Mouse (Mus musculus) midbrain, embryonic 16.5 days (tissue): ENCODE measurements at regions not wholly inside any gene's neighbourhood (a gene's known extent, or its start where the extent isn't known, plus 50 kb on each side); places are given as distances from the start of the nearest gene placed in this dataset.

Source experiments
- ATAC-seq: fragments of 200-750 bp; cut with Nextera tagmentation; 2 replicates; pipeline ENCODE4 v1.8.0; 2017; ENCODE audit warnings: moderate TSS enrichment
- H3K27ac ChIP-seq: fragments of 300-500 bp; sonication (generic); 2 replicates; pipeline ENCODE4 v1.5.1; 2014; ENCODE audit warnings: mild to moderate bottlenecking, low read length, mixed read lengths
- H3K27me3 ChIP-seq: fragments of 300-500 bp; sonication (generic); 2 replicates; pipeline ENCODE4 v1.6.1; 2014; ENCODE audit warnings: low read depth, low read length, mixed read lengths; ENCODE audit not compliant: control insufficient read depth, insufficient read depth
- H3K36me3 ChIP-seq: fragments of 300-500 bp; sonication (generic); 2 replicates; pipeline ENCODE4 v1.6.1; 2014; ENCODE audit warnings: mild to moderate bottlenecking, low read length, moderate library complexity, mixed read lengths; ENCODE audit not compliant: control insufficient read depth, insufficient read depth
- H3K4me1 ChIP-seq: fragments of 300-500 bp; sonication (generic); 2 replicates; pipeline ENCODE4 v1.6.1; 2014; ENCODE audit warnings: mild to moderate bottlenecking, low read length, mixed read lengths; ENCODE audit not compliant: control insufficient read depth, insufficient read depth
- H3K4me2 ChIP-seq: fragments of 300-500 bp; sonication (generic); 2 replicates; pipeline ENCODE4 v1.6.1; 2014; ENCODE audit warnings: mild to moderate bottlenecking, low read length, mixed read lengths
- H3K4me3 ChIP-seq: fragments of 300-500 bp; sonication (generic); 2 replicates; pipeline ENCODE4 v1.5.1; 2014; ENCODE audit warnings: low read depth, mild to moderate bottlenecking, low read length, moderate library complexity, mixed read lengths
- H3K9ac ChIP-seq: fragments of 300-500 bp; sonication (generic); 2 replicates; pipeline ENCODE4 v1.6.1; 2014; ENCODE audit warnings: low read depth, low read length, mixed read lengths
- H3K9me3 ChIP-seq: fragments of 300-500 bp; sonication (generic); replicated peaks from 2 replicates; pipeline ENCODE4 v1.6.1; 2014; ENCODE audit warnings: mild to moderate bottlenecking, low read length, mixed read lengths; ENCODE audit not compliant: control insufficient read depth, poor library complexity, severe bottlenecking
- WGBS: fragments of 180-500 bp; shearing (Covaris S2); extraction: QIAGEN DNeasy Blood & Tissue Kit; methylation state at CpG from one replicate; pipeline ENCODE4 v1.1.7; 2014; 5-methylcytosine and 5-hydroxymethylcytosine counted together

DNA sequence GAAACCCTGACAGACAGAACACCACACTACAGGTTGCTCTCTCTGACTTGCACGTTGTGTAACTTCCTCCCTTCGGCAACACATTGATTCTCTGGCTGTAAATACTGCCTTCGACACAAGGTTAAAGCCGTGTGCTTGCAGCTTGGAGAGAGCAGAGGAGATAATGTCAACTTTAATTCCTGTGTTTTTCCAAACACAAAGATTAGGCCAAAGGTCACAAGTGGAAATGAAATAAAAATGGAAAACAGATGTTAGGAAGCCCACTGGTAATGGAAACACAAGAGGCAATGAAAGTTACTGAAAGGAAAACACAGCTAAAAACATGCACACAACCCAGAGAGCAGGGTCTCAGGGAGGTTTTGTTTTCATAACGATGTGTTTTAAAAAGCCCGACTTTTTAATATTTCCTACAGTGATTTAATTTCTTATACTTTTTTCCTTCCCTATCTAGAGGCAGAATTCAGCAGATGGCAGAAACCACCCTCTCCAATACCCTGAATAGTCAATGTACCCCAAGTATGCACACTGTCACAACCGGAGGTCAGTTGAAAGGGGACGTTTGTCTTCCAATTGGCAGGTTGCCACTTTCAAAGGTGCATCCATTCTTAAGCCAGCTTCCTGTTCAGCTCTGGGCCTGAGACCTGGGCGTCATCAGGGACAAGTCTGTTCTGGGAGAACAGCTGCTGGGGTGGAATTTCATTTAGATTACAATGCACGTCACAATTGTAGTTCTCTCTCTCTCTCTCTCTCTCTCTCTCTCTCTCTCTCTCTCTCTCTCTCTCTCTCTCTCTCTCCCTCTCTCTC is 210.8 kb upstream of the Gm5148 start:
- ATAC-seq: no peak
- H3K4me1 ChIP-seq: 0 out of 2 replicates have a peak, but pooled peaks cover 3% of the 10 kb centered on the region
- H3K4me3 ChIP-seq: no peak overlapping the region
- H3K27ac ChIP-seq: no peak overlapping the region
- H3K9me3 ChIP-seq: no peaks in the 10 kb centered on the region
- H3K9ac ChIP-seq: no peak overlapping the region
- no peak overlapping the region for H3K4me2 ChIP-seq
- 56% methylated on average over 10 of the region's 10 CpGs for WGBS
- H3K36me3 ChIP-seq: no peaks in the 10 kb centered on the region
- no peaks in the 10 kb centered on the region for H3K27me3 ChIP-seq

DNA sequence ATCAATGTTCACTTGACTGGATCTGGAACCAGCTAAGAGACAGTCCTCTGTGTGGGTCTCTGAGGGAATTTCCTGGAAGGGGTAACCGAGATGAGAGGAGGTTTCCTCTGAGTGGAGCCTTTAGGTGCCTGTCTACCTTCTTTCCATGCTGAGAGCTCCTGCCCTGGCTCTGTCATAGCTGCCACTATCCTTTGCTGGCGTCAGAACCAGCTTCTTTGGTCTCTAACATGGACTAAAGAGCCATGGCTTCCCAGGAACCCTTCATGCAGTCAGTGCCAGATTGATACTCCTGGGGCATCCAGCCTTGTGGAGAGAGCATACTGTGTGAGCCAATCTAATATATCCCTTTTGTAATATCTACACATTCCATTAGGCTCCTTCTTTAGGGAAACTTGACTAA is 209.9 kb upstream of the Gm5148 start:
- Histone ChIP-seq H3K27ac (no peak overlapping the region), H3K4me1 (0 out of 2 replicates have a peak, but pooled peaks cover 3% of the 10 kb centered on the region), H3K4me2 (no peak overlapping the region), H3K4me3 (no peak overlapping the region), H3K36me3 (no peaks in the 10 kb centered on the region), H3K9me3 (no peaks in the 10 kb centered on the region), H3K27me3 (no peaks in the 10 kb centered on the region), H3K9ac (no peak overlapping the region)
- no peak for ATAC-seq
- WGBS: 82% methylated on average over 2 of the region's 2 CpGs

DNA sequence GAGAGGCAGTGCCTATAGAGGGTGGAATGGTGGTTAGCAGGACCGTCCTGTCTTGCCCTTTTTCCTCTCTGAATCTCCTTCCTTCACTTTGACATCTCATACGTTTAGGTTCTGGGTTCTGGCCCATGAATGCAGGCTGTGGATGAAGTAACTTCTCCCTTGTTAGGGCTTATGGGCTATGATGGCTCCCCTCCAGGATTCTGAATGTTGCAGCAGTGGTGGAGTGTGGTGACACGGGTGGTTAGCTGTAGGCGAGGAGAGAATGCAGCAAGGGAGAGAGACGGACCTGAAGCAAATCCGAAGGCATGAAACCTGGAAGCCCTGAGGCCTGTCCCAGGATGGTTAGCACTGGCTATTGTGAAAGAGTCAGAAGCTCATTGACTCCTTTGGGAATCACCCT is 204.4 kb upstream of the Gm5148 start:
- Histone ChIP-seq H3K4me3 (no peak overlapping the region), H3K27me3 (no peaks in the 10 kb centered on the region), H3K9me3 (peaks cover 2% of the 10 kb centered on the region; the same call in 1 of the 2 replicates), H3K9ac (no peak overlapping the region), H3K4me2 (no peak overlapping the region), H3K4me1 (no peaks in the 10 kb centered on the region), H3K27ac (no peak overlapping the region), H3K36me3 (no peaks in the 10 kb centered on the region)
- 83% methylated on average over 6 of the region's 6 CpGs for WGBS
- ATAC-seq: no peak

DNA sequence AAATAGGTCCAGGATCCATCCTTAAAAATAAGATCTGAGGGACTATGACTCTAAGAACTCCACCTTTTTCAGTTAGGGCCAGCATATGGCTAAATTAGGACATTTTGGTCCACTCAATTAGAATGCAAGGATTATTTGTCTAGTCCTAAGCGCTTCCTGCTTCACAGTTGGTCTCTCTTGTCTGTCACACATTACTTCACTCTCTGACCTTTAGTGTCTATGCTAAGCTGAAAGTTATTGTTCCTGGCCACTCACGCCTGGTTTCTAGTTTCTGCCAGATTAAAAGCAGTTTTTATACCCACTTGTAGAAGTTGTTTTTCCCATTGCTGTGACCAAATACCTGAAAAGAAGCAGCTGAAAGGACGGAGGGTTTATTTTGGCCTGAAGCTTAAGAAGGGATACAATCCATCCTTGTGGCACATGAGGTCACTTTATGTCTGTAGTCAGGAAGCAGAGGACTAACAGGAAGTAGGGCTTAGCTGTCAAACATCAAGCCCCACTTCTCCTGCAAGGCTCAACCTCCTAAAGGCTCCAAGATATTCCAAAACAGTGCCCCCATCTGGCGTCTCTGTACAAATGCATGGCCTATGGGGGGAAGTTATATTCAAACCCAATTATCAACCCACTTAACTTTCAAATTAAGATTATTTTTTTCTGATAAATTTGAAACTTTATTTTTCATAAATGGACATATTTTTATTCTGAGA is 195.3 kb upstream of the Gm5148 start:
- Histone ChIP-seq H3K9me3 (no peaks in the 10 kb centered on the region), H3K9ac (no peak overlapping the region), H3K4me1 (no peaks in the 10 kb centered on the region), H3K27ac (no peak overlapping the region), H3K36me3 (no peaks in the 10 kb centered on the region), H3K4me2 (no peak overlapping the region), H3K27me3 (no peaks in the 10 kb centered on the region), H3K4me3 (no peak overlapping the region)
- ATAC-seq: no peak
- 49% methylated on average over 4 of the region's 4 CpGs for WGBS

DNA sequence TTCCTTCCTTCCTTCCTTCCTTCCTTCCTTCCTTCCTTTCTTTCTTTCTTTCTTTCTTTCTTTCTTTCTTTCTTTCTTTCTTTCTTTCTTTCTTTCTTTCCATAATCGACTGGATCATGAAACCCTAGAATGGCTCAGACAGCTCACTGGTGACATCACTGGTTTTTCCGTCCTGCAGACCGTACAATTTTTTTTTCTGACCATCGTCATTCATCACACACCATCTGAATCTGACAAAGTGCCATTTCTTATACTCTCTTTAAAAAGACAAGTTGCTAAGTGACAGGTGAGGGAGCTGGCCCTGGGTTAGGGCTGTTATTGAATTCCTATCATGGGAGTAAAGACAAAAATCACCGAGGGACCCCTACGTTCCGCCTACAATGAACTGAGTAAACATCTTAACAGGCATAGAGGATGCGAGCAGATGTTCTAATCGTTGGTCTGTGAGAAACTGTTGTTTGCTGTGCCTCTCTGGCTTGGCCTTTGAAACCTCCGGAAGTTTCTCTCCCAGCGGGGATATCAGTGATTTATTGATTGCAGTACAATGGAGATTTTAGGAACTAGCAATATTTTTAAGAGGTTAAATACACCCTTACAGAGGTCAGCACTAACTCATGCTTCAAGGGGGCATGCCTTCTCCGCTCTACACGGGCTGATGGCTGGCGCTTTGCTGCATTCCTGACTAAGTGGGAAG is 192.6 kb upstream of the Gm5148 start:
- ATAC-seq: no peak

DNA sequence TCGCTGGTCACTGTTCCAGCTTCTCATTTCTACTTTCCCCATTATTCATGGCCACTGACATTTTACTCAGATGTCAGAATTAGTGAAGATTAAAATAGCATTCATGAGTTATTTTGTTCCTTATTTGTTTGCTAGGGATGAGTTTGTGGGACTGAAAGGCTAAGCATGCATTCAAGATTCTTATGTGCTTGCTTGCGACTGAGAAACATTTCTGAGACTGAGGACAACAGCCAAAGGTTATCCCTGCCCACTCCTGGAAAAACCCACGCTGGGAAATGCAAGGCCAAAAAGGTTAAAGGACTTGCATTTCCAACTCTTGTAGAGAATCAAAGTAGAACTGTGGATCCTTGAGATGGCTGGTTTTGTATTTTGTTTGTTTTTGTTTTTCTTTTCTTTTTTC is 192.0 kb upstream of the Gm5148 start:
- Histone ChIP-seq H3K36me3 (no peaks in the 10 kb centered on the region), H3K4me3 (no peak overlapping the region), H3K4me2 (no peak overlapping the region), H3K27me3 (no peaks in the 10 kb centered on the region), H3K9me3 (no peaks in the 10 kb centered on the region), H3K4me1 (no peaks in the 10 kb centered on the region), H3K27ac (no peak overlapping the region), H3K9ac (no peak overlapping the region)
- 58% methylated on average over 3 of the region's 3 CpGs for WGBS
- ATAC-seq: no peak

More for the DNA sequence above, 192.6 kb upstream of the Gm5148 start:
- WGBS: 26% methylated on average over 14 of the region's 14 CpGs
- no peak overlapping the region for H3K4me2 ChIP-seq
- H3K4me3 ChIP-seq: no peak overlapping the region
- H3K9ac ChIP-seq: no peak overlapping the region
- H3K27me3 ChIP-seq: no peaks in the 10 kb centered on the region
- no peaks in the 10 kb centered on the region for H3K36me3 ChIP-seq
- no peaks in the 10 kb centered on the region for H3K4me1 ChIP-seq
- H3K27ac ChIP-seq: no peak overlapping the region
- no peaks in the 10 kb centered on the region for H3K9me3 ChIP-seq

DNA sequence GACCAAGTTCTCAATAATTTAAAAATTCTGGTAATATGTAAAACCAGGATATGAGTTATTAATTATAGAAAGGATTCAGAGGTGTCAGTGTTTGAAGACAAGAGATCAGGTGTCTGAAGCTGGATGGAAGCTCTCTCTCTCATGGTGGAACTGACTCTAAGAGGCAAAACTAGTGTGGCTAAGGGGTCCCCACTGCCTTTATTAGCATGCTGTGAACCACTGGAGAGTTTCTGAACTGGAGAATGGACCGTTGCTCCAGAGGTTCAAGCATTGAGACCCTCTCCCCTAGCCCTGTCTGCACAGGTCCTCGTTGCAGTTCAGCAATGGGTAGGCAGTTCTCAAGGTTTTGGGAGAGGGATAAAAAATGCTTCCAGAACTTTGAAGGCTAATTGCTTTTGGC is 191.4 kb upstream of the Gm5148 start:
- Histone ChIP-seq H3K4me2 (no peak overlapping the region), H3K4me3 (no peak overlapping the region), H3K9me3 (no peaks in the 10 kb centered on the region), H3K4me1 (no peaks in the 10 kb centered on the region), H3K9ac (no peak overlapping the region), H3K36me3 (no peaks in the 10 kb centered on the region), H3K27me3 (no peaks in the 10 kb centered on the region), H3K27ac (no peak overlapping the region)
- no peak for ATAC-seq
- 79% methylated on average over 2 of the region's 2 CpGs for WGBS

DNA sequence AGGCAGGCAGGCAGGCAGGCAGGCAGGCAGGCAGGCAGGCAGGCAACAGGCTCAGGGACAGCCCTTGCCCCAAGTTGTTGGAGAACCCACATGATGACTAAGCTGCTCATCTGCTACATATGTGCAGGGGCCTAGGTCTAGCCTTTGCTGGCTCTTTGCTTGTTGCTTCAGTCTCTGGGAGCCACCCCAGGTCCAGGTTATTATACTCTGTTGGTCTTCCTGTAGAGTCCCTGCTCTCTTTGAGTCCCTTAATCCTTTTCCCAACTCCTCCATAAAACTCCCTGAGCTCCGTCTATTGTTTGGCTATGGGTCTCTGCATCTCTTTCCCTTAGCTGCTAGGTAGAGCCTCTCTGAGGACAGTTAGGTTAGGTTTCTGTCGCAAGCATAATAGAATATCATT is 189.8 kb upstream of the Gm5148 start:
- Histone ChIP-seq H3K4me1 (no peaks in the 10 kb centered on the region), H3K36me3 (no peaks in the 10 kb centered on the region), H3K9me3 (no peaks in the 10 kb centered on the region), H3K4me2 (no peak overlapping the region), H3K27ac (no peak overlapping the region), H3K27me3 (no peaks in the 10 kb centered on the region), H3K4me3 (no peak overlapping the region), H3K9ac (no peak overlapping the region)
- 80% methylated on average over 2 of the region's 2 CpGs for WGBS
- ATAC-seq: no peak

DNA sequence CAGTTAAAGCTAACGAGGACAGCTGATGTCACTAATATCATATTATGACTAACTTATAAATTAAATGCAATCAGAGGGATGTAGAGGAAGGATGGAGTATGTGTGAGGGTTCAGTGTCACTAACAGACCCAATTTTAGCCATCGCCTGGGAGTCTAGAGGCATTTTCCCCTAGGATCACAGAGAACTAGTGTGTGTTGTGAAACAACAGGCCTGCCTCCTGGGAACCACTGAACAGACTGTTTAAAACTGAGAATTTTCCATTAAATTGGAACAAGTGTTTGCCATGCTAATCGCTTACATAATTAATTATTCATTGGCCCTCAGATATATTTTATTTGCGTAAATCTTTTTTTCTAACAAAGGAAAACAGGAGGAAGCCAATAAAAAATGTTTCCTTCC is 185.5 kb upstream of the Gm5148 start:
- Histone ChIP-seq H3K4me1 (no peaks in the 10 kb centered on the region), H3K36me3 (no peaks in the 10 kb centered on the region), H3K27ac (no peak overlapping the region), H3K4me2 (no peak overlapping the region), H3K9ac (no peak overlapping the region), H3K9me3 (no peaks in the 10 kb centered on the region), H3K27me3 (no peaks in the 10 kb centered on the region), H3K4me3 (no peak overlapping the region)
- 90% methylated on average over 4 of the region's 4 CpGs for WGBS
- ATAC-seq: no peak
